Mouse (Mus musculus) left cerebral cortex, postnatal 14 days (tissue): ENCODE results near the gene Cacna1f. TPM values are rescaled to one million over a fixed set of nuclear protein-coding genes. Genes with fewer than 3 reads are reported as not detected.

ENCODE experiments used
- DNase-seq, 2 experiments: peaks; one replicate each; pipeline ENCODE4 v3.0.0; 2021 to 2022; ENCODE audit warnings: low spot score in 2 of 2, mixed read lengths in 1 of 2
- intact Hi-C: fragments of 180-260 bp; cut with DNase I; formaldehyde crosslinking; loops from one replicate; pipeline ENCODE4 v1.15.1; 2025
- total RNA-seq, 2 experiments: library from RNA; stranded (reverse); gene quantifications; 2 replicates each; pipeline ENCODE4 v1.2.3; 2021

The Cacna1f gene
- total RNA-seq, 2 experiments from 2014 or later: 0.19 TPM; not detected in 1

DNA sequence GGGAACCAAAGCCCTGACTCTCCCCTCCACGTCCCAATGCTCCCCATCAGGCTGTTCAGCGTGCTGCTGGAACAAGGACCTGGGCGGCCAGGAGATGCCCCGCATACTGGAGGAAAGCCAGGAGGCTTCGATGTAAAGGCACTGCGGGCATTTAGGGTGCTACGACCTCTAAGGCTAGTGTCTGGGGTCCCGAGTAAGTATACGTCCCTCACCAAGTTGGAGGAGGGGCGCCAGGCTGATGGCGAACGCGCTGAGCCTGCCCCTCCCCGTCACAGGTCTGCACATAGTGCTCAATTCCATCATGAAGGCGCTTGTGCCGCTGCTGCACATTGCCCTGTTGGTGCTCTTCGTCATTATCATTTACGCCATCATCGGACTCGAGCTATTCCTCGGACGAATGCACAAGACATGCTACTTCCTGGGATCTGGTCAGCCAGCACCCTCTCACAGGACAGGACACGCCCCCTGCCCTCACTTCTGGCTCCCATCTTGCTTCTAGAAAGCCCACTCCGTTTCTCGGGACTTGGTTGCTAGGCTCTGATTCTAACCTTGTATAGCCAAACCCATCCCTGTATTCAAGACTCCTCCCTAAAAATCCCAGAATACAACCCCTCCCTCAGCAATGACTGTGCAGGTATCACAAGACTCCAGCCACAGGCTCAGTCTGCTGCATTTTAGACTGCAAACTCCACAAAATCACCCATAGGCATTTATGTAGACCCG lies 3.8 kb downstream of the Cacna1f start:
- intact Hi-C loops: no loop called here
- DNase-seq: peak; percentile 7 to 28

DNA sequence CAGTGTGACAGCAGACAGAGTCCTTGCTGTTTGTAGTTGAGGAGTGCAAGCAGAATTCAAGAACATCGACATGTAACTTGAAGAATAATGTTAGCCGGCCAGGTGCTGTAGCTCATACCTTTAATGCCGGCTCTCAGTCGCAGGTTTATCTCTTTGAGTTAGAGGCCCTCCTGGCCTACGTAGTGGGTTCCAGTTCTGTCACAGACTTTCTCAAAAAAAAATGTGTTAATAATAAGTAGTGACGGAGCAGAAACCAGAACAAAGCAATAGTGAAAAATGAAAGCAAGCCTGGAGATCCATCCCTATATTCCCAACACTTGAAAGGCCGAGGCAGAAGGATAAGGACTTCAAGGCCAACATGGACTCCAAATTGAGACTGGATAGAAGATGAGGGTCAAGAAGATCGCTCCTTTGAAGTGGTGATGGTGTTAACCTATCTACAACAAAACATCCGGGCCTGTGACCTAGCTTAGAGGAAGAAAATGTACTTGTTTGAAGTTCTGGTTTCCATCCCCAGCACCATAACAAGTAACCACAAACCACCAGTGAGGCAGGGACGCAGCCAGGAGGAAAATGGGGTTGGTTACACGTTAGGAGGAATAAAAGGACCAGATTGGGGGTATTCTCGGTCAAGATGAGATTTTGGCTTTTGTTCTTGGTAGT lies 11.1 kb downstream of the Cacna1f start:
- no peak for DNase-seq
- intact Hi-C loops: no loop called here

DNA sequence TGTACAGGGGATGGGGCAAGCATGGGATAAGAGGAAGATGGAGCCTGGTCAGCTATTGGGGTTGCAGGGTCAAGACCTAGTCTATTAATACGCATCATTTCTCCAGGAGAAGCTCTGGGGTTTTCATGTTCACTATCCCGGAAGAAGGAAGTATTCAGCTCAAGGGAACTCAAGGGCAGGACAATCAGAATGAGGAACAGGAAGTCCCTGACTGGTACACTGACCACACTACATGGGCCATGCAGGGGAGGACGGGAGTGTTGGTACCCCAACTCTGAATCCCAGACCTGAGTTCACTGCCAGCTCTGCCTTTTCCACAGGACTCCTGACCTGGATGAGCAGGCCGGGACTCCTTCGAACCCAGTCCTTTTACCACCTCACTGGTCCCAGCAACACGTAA lies 25.7 kb downstream of the Cacna1f start:
- intact Hi-C loops: no loop called here
- DNase-seq: no peak

DNA sequence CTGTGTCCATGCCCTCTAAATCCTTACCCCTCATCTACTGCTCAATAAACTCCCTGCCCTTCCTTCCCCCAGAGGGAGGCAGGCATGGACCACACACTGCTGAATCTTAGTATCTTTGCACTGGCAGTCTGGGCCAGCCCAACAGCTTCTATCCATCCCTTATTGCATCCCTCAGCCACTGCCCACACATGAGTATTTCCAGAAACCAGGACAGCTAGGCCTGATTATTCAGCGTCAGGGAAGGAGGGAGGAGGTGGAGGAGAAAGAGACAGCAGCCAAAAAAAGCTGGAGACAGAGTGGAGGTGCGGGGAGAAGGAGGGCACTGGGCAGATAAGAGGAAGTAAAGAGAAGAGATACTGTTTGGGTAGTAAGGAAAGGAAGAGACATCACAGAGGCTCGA lies 28.2 kb downstream of the Cacna1f start:
- intact Hi-C loops: no loop called here
- DNase-seq: peak; percentile 49 to 64

DNA sequence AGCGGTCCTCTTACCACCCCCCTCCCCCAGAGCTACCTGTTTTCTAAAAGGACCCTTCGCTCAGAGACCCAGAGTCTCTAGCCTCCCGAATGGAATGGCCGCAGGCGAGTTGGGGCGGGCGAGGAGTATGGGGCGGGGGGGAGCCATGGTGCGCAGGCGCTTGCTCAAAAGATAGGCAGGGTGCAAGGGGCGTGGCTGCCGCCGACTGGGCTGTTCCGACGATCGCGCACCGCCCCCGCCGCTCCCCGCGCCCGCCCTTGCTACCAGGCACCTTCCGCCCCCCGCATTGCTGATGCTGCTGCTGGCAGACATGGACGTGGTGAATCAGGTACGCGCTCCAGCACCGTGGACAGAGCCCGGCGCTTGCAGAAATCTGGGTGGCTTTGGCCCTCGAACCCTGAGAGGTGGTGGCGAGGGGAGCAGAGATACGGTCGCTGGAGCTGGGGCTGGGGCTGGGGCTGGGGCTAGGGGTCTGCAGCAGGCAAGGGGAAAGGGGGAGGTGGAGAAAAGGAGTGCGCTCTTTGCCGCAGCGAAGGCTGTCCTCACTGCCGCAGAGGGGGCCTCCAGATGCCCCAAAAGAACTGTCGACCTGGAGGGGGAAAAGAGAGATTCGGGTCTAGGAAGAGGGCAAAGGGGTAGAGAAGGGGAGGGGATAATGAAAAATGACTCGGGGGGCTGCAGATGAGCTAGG lies 31.7 kb downstream of the Cacna1f start, which contains the start of gene Syp:
TSS of gene Syp (plus strand) at position 71 of the 691 bp plus-strand sequence.
- peak; percentile 89 to 91 for DNase-seq
- intact Hi-C loops: no loop called here

DNA sequence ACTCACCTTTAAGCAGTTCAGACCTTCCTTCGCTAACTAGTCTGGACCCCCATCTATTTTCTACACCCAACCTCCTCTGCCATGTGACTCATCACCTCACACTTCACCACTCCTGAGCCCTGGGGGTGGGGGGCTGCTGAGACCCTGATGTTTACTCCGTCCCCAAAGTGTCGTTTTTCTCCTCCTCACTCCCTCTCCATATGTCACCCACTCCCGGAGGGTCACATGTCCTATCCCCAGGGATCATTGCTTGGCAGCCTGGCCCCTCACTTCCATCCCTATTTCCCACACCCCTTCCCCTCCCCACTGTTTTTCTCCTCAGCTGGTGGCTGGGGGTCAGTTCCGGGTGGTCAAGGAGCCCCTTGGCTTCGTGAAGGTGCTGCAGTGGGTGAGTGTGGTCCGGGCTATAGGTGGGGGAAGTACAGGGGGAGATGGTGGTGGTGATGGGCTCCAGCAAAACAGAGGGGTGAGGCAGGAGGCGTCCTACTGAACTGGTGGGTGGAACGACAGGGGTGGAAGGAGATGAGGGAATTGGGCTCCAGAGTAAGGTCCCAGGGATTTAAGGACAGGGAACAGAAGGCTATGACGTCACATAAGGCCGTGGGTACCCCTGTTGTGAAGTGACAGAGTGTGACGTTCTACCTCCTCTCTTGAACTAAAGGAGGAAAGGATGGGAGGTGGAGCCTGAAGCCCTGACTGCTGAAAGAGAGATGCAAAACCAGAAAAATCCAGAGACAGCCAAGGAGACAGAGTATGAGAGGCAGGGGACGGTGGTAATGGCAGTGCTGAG lies 32.8 kb downstream of the Cacna1f start:
- intact Hi-C loops: loop anchor here (5.0 to 10.0 kb wide), 2 partner anchors 67 to 215 kb away; partner anchors contain the start of genes Foxp3 and Ppp1r3f
- peak in 1 of 2 experiments; percentile 47 for DNase-seq

DNA sequence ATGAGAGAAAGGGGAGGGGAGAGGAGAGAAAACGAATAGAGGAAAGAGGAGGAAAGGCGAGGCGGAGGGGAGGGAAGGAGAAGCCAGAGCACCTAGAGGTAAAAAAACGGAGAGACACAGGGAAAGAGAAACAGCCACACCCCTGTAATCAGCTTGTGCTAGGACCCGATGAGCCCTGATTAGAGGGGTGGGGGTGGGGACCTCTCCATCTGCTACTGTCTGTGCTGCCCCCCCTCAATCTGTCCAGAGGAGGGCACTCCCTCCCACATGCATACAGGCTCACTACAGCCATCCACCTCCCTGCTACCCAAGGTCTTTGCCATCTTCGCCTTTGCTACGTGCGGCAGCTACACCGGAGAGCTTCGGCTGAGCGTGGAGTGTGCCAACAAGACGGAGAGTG lies 33.9 kb downstream of the Cacna1f start:
- intact Hi-C loops: loop anchor here (5.0 to 10.0 kb wide), 2 partner anchors 68 to 216 kb away; partner anchors contain the start of genes Foxp3 and Ppp1r3f
- no peak for DNase-seq

DNA sequence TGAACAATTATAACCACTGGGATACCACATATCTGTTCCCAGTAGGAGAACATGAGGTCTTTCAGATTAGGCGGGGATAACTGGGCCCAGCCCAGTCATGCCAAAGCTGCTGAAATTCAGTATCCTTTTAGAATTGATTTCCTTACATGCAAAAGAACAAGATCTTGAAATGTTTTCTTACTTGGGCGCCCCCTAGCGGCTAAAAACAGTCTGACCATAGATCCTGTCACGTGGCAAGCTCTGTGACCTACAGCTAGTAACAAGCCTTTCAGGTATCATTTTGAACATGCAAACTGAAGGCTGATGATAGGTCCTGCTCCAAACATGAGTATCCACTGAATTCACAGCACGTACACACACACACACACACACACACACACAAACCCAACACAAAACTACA lies 38.5 kb downstream of the Cacna1f start:
- intact Hi-C loops: loop anchor here (2.0 to 10.0 kb wide), 2 partner anchors 173 to 221 kb away; no protein-coding TSS in a partner anchor
- peak; percentile 83 to 88 for DNase-seq

DNA sequence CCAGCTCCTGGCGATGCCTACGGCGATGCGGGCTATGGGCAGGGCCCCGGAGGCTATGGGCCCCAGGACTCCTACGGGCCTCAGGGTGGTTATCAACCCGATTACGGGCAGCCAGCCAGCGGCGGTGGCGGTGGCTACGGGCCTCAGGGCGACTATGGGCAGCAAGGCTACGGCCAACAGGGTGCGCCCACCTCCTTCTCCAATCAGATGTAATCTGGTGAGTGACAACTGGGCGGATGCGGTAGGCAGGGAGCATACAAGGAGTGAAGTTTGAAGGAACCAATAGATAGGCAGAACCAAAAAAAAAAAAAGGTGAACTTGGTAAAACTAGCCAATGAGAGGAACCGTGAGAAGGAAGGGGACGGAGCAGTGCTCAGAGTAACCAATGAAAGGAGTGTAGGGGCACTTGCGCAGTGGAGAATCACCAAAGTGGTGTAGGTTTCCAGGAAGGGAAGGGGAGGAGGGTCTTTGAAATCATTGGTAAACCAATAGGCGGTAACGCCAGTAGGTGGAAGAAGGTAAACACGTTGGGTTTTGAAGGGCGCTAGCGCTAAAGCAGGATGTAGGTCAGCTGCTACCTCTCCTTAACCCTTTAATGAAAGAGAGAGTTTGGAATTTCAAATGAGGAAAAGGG lies 41.9 kb downstream of the Cacna1f start:
- DNase-seq: peak; percentile 58 to 66
- intact Hi-C loops: loop anchor here (10.0 kb wide), 1 partner anchor 224 kb away; no protein-coding TSS in a partner anchor

DNA sequence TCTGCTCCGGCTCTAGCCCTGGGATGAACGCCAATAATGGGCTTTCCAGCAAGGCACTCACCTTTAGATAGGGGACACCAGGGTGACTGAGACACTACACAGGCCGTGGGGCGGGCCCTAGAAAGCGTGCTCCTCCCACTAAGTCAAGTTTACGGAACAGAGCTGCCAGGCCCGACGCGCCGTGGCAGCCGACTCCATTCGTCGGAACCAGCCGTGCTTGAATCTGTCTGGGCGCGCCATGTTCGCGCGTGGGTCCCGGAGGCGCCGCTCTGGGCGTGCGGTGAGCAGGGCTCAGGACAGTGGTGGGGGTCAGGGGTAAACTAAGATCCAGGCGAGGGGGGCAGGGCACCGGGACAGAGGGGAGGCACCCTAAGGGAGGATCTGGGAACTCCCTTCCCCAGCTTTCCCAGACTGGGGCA lies 50.3 kb downstream of the Cacna1f start, which contains the start of gene Prickle3:
TSS of gene Prickle3 (plus strand) at position 40 of the 419 bp plus-strand sequence.
- DNase-seq: no peak
- intact Hi-C loops: no loop called here

DNA sequence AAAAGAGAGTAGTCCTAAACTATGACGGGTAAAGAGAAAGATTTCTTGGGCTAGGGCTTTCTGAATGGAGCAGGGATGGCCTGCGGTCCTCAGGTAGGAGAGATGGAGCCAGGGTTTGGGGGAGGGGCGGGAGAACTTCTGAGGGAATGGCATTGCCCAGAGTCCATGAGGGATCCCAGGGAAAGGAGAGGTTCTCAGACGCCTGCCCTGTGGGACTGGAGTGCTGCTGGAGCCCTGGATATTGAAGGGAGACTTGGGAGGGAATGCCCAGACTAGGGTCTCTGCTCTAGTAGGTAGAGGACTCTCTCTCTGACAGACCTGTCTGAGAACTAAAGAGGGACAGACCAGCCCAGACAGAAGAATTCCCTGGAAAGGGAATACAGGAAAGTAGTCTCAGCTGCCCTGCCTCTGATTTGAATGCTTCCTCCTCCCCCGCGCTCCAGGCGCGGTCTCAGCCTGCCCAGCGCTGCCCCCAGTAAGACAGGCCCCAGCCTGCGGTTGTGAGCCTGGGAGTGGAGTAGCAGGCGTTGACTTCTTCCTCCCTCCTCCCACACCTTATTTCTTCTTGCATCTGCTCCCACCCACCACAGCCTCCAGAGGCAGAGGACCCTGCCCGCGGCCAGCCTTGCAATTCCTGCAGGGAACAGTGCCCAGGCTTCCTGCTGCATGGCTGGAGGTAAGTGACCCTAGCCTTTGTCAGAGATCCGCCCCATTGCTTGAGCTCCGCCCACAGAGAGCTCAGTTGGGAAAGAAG lies 51.3 kb downstream of the Cacna1f start:
- DNase-seq: peak in 1 of 2 experiments; percentile 1
- intact Hi-C loops: no loop called here

DNA sequence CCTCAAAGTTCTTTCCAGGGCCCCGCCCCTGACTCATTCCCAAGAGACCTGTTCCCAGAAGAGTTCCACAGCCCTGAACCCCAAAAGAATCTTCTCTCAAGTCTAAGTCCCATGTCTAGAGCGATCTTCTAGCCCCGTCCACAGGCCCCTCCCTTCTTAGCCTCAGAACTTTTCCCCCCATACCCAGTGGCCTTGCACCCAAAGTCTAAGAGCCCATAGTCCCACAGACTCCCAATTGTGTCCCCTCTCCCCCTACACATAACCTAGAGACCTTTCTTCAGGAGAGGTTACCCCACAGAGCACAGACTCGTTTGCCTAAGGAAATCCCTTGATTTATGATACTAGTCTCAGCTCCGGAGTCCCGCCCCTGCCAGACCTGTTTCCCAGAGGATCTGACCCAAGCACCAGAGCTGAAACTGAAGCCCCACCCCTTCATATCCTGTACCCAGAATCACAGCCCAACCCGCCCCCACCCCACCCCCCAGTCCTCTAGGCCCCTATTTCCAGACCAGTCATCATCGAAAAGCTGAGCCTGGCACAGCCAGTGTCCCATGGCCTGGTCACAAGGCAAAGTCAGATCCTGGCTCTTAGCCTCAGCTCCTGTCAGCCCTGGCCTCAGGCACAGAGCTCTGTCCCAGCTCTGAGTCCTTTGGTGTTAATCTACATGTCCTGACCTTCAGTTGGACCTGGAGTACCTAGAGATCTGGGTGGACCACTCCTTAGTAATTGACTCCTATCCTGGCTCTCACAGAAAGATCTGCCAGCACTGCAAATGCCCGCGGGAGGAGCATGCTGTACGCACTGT lies 52.1 kb downstream of the Cacna1f start:
- intact Hi-C loops: no loop called here
- DNase-seq: no peak

DNA sequence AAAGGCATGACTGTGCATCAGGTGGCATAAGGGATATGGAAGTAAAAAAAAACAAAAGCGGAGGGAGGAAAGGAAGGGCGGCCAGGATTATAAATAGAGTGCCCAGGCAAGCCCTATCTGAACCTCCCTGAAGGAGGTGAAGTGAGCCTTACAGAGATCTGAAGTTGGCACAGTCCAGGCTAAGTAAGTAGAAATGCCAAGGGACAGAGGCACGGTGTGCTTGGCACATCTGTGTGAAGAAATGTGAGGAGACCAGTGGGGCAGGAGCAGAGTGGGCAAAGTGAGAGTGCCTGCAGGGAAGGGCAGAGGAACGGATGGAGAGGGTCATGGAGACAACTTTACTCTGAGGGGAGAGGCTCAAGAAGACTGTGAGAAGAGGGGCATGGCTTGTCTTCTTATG lies 54.2 kb downstream of the Cacna1f start:
- intact Hi-C loops: no loop called here
- DNase-seq: no peak

DNA sequence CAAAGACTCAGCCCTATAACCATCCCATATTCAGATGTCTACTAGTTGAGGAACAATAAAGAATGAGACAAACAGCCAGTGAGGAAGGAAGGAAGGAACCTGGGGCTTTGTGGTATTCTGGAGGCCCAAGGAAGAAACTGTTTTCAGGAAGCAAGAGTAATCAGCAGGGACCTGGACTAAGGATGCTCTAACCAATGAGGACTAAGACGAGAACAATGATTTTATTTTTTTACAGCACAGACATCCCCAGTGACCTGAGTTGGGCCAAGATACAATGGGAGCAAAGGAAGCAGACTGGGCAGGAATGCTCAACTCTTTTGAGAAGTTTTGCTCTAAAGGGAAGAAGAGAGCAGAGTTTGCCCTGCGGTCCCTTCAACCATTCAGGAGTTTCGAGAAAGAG lies 56.1 kb downstream of the Cacna1f start:
- intact Hi-C loops: no loop called here
- no peak for DNase-seq

DNA sequence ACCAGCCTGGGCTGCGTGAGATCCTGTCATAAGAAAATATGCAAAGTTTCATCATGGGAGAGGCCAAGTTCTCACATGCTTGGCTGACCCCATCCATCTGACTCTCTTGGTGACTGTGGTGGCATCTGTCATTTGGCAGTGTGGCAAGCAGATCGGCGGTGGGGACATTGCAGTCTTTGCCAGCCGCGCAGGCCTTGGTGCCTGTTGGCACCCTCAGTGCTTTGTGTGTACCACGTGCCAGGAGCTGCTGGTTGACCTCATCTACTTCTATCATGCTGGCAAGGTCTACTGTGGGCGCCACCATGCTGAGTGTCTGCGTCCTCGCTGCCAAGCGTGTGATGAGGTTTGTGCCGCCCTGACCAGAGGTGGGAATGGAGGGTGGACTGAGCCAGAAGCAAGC lies 57.9 kb downstream of the Cacna1f start:
- no peak for DNase-seq
- intact Hi-C loops: no loop called here

DNA sequence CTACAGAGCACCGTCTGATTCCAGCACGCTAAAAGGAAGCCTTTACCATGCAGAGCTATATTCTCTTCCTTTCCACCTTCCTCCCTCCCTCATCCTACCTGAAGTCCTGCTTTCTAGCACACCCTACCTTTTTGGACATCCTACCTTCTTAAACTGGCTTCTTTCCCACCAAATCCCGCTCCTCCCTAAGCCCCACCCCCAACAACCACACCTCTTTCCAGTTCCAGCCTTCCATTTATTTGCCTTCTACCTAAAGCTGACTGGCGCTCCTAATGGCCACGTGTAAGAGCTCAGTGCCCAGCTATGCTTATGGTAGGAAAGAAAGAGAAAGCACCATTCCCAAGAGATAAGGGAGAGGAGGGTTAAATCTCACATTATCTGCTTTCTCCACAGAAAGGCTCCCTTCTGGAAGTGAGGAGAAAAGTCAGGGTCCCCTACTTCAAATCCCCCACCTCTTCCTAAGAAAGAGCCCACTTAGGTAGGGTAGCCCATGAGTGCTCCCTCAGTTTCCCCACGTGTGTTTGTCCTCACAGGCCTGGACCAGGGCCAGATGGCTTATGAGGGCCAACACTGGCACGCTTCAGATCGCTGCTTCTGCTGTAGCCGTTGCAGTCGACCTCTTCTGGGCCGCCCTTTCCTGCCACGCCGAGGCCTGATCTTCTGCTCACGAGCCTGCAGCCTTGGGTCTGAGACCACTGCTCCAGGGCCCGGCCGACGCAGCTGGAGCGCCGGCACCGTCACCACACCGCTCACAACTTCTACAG lies 59.0 kb downstream of the Cacna1f start:
- no peak for DNase-seq
- intact Hi-C loops: no loop called here
